19 mouse cellular contexts compared by ENCODE assay signal in the genomic region with DNA sequence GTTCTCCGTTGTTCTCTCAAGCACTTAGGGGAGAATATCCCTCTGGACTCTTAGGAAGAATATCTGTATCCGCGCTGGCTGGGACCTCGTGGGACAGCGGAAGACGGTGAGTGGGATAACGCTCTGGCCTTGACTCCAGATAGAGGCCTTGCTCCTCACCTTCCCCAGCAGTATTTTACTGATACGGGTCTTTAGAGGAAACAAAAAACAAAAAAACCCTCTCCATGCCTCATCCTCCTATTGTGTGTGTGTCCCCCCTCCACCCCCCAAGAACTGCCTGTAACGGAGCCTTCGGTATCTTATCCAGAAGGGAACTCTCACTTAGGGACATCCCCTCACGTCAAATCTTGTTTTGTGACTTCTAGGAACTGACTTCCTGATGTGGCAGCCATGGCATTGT. TPM values are rescaled to one million over a fixed set of nuclear protein-coding genes. Genes with fewer than 3 reads are reported as not detected.
DNase-seq lines count a peak whose midpoint lies in the region; ATAC-seq lines count a peak whose summit lies in the region.
"Had no signal": no experiment of that assay in that cellular context is flagged by ENCODE, and none has a peak within 500 bp of the region (broad histone marks: within the 10 kb centered on the region; RNA-seq: fewer than 3 reads in every experiment).

A gene (minus strand): TSS at position 44 of the 400 bp plus-strand sequence.

- H3K36me3 ChIP-seq in heart, embryonic 12.5 days, result no peaks in the 10 kb centered on the region
- H3K36me3 ChIP-seq in limb, embryonic 15.5 days, result no peaks in the 10 kb centered on the region
- no peaks in the 10 kb centered on the region for H3K36me3 ChIP-seq in limb, embryonic 10.5 days
- no peaks in the 10 kb centered on the region for H3K36me3 ChIP-seq in liver, embryonic 11.5 days (ENCODE audit: control insufficient read depth, insufficient read depth, low read length)
- H3K36me3 ChIP-seq in liver, embryonic 13.5 days, result no peaks in the 10 kb centered on the region
- H3K36me3 ChIP-seq in hindbrain, embryonic 13.5 days, result no peaks in the 10 kb centered on the region
- H3K36me3 ChIP-seq: forebrain, embryonic 15.5 days; G1E had no signal

- H3K27me3 ChIP-seq in heart, embryonic 12.5 days (replicated peaks), result no peaks in the 10 kb centered on the region
- H3K27me3 ChIP-seq in limb, embryonic 15.5 days, result no peaks in the 10 kb centered on the region
- no peaks in the 10 kb centered on the region for H3K27me3 ChIP-seq in limb, embryonic 10.5 days (ENCODE audit: low read depth, poor library complexity, severe bottlenecking)
- no peaks in the 10 kb centered on the region for H3K27me3 ChIP-seq in liver, embryonic 11.5 days (replicated peaks; ENCODE audit: control insufficient read depth, insufficient read depth, low read length)
- no peaks in the 10 kb centered on the region for H3K27me3 ChIP-seq in liver, embryonic 13.5 days
- H3K27me3 ChIP-seq in hindbrain, embryonic 13.5 days, result no peaks in the 10 kb centered on the region
- H3K27me3 ChIP-seq: CH12.LX; forebrain, embryonic 15.5 days; Patski had no signal

- intact Hi-C loops in heart, postnatal 10 days (cut with DNase I), result no loop called here

- H3K4me3 ChIP-seq in heart, embryonic 12.5 days, result no peak within 1 kb of the TSS
- H3K4me3 ChIP-seq in limb, embryonic 15.5 days, result no peak within 1 kb of the TSS
- H3K4me3 ChIP-seq in limb, embryonic 10.5 days, result no peak within 1 kb of the TSS
- H3K4me3 ChIP-seq in liver, embryonic 11.5 days (ENCODE audit: low read depth, low read length), result no peak within 1 kb of the TSS
- peak within 1 kb of the TSS; percentile 19; the same call in 1 of the 2 replicates for H3K4me3 ChIP-seq in liver, embryonic 13.5 days (replicated peaks)
- H3K4me3 ChIP-seq in hindbrain, embryonic 13.5 days, result no peak within 1 kb of the TSS
- H3K4me3 ChIP-seq: forebrain, embryonic 15.5 days had no signal

- no peak for DNase-seq in heart, postnatal 10 days
- DNase-seq in limb, embryonic 10.5 days (ENCODE audit: low spot score), result no peak
- no peak for DNase-seq in liver, embryonic 11.5 days (ENCODE audit: low spot score)
- DNase-seq in liver, embryonic 13.5 days, result no peak
- DNase-seq: adrenal gland, postnatal 36 days; B cell, adult 2 months; cerebellum, adult 9-10 months; gastrocnemius, postnatal 14 days; heart, adult 18-20 months; kidney, postnatal 4 days had no signal

- peaks cover 52% of the 10 kb centered on the region for H3K4me1 ChIP-seq in heart, embryonic 12.5 days (replicated peaks)
- peaks cover 21% of the 10 kb centered on the region for H3K4me1 ChIP-seq in limb, embryonic 15.5 days
- H3K4me1 ChIP-seq in limb, embryonic 10.5 days, result peaks cover 37% of the 10 kb centered on the region
- peaks cover 16% of the 10 kb centered on the region for H3K4me1 ChIP-seq in liver, embryonic 11.5 days (replicated peaks; ENCODE audit: control insufficient read depth, insufficient read depth, low read length)
- H3K4me1 ChIP-seq in liver, embryonic 13.5 days (replicated peaks), result peaks cover 23% of the 10 kb centered on the region
- H3K4me1 ChIP-seq in hindbrain, embryonic 13.5 days (replicated peaks), result peaks cover 10% of the 10 kb centered on the region; the same call in 1 of the 2 replicates
- H3K4me1 ChIP-seq: forebrain, embryonic 15.5 days had no signal

- no peaks in the 10 kb centered on the region for H3K9me3 ChIP-seq in heart, embryonic 12.5 days (replicated peaks)
- H3K9me3 ChIP-seq in limb, embryonic 15.5 days, result no peaks in the 10 kb centered on the region
- no peaks in the 10 kb centered on the region for H3K9me3 ChIP-seq in limb, embryonic 10.5 days (replicated peaks)
- H3K9me3 ChIP-seq in liver, embryonic 11.5 days (ENCODE audit: control insufficient read depth, low read length), result no peaks in the 10 kb centered on the region
- no peaks in the 10 kb centered on the region for H3K9me3 ChIP-seq in liver, embryonic 13.5 days (replicated peaks)
- H3K9me3 ChIP-seq in hindbrain, embryonic 13.5 days, result no peaks in the 10 kb centered on the region
- H3K9me3 ChIP-seq: forebrain, embryonic 15.5 days; G1E had no signal

- 0 out of 2 replicates have a peak, but pooled peaks have one; percentile 20 for ATAC-seq in heart, embryonic 12.5 days (ENCODE audit: insufficient number of reproducible peaks, low FRiP score)
- ATAC-seq in limb, embryonic 15.5 days (ENCODE audit: insufficient number of reproducible peaks, low FRiP score, low TSS enrichment, low read depth), result no peak
- 0 out of 2 replicates have a peak, but pooled peaks have one; percentile 29 for ATAC-seq in liver, embryonic 11.5 days (replicated peaks; ENCODE audit: low FRiP score)
- ATAC-seq in liver, embryonic 13.5 days (ENCODE audit: low read depth), result 0 out of 2 replicates have a peak, but pooled peaks have one; percentile 20
- ATAC-seq in hindbrain, embryonic 13.5 days (ENCODE audit: low FRiP score), result no peak
- ATAC-seq: forebrain, embryonic 15.5 days; intestine, postnatal 0 days; Patski had no signal

- H3K9ac ChIP-seq in heart, embryonic 12.5 days, result no peak within 1 kb of the TSS
- no peak within 1 kb of the TSS for H3K9ac ChIP-seq in limb, embryonic 15.5 days
- H3K9ac ChIP-seq in liver, embryonic 11.5 days (ENCODE audit: low read depth, low read length), result no peak within 1 kb of the TSS
- H3K9ac ChIP-seq in liver, embryonic 13.5 days, result no peak within 1 kb of the TSS
- H3K9ac ChIP-seq in hindbrain, embryonic 13.5 days, result no peak within 1 kb of the TSS
- H3K9ac ChIP-seq: forebrain, embryonic 15.5 days had no signal

- 47% methylated on average over 11 of the region's 11 CpGs for WGBS in heart, embryonic 12.5 days
- WGBS in limb, embryonic 15.5 days, result 90% methylated on average over 11 of the region's 11 CpGs
- 92% methylated on average over 11 of the region's 11 CpGs for WGBS in limb, embryonic 10.5 days
- 58% methylated on average over 11 of the region's 11 CpGs for WGBS in liver, embryonic 11.5 days
- WGBS in liver, embryonic 13.5 days (ENCODE audit: insufficient replicate concordance), result 50% methylated on average over 11 of the region's 11 CpGs
- 85% methylated on average over 11 of the region's 11 CpGs for WGBS in hindbrain, embryonic 13.5 days

- H3K4me2 ChIP-seq in heart, embryonic 12.5 days, result no peak within 1 kb of the TSS
- no peak within 1 kb of the TSS for H3K4me2 ChIP-seq in limb, embryonic 15.5 days
- no peak within 1 kb of the TSS for H3K4me2 ChIP-seq in liver, embryonic 11.5 days
- H3K4me2 ChIP-seq in liver, embryonic 13.5 days, result no peak within 1 kb of the TSS
- H3K4me2 ChIP-seq in hindbrain, embryonic 13.5 days, result no peak within 1 kb of the TSS
- H3K4me2 ChIP-seq: forebrain, embryonic 15.5 days had no signal

- no peak within 1 kb of the TSS for H3K27ac ChIP-seq in heart, embryonic 12.5 days (ENCODE audit: poor library complexity, severe bottlenecking)
- peak within 1 kb of the TSS; percentile 75 for H3K27ac ChIP-seq in limb, embryonic 15.5 days
- no peak within 1 kb of the TSS for H3K27ac ChIP-seq in limb, embryonic 10.5 days
- H3K27ac ChIP-seq in liver, embryonic 11.5 days (ENCODE audit: low read depth, low read length), result no peak within 1 kb of the TSS
- H3K27ac ChIP-seq in liver, embryonic 13.5 days, result no peak within 1 kb of the TSS
- no peak within 1 kb of the TSS for H3K27ac ChIP-seq in hindbrain, embryonic 13.5 days
- H3K27ac ChIP-seq: forebrain, embryonic 15.5 days; macrophage had no signal

RNA-seq across cellular contexts. Expression of the gene that starts here (rescaled TPM):
- polyA plus RNA-seq in heart, embryonic 12.5 days (2016; fragmentation: Nextera tagmentation; extraction: Ambion mirVana), result 4.5 and 5.7 TPM in 2 replicates
- under 1 TPM; 0.17 to 0.31 TPM for total RNA-seq in heart, postnatal 10 days (2021)
- polyA plus RNA-seq in limb, embryonic 15.5 days (2015; fragmentation: Nextera tagmentation; extraction: Ambion mirVana), result 0.79 and 1.2 TPM in 2 replicates
- polyA plus RNA-seq in limb, embryonic 10.5 days (2016; fragmentation: Nextera tagmentation; extraction: Ambion mirVana), result 0.84 and 0.88 TPM in 2 replicates
- 43.2 and 45.7 TPM in 2 replicates for polyA plus RNA-seq in liver, embryonic 11.5 days (2014; fragmentation: Nextera tagmentation; extraction: Ambion mirVana)
- polyA plus RNA-seq in liver, embryonic 13.5 days (2015; fragmentation: Nextera tagmentation; extraction: Ambion mirVana), result 22.1 and 23.5 TPM in 2 replicates
- polyA plus RNA-seq in hindbrain, embryonic 13.5 days (2015; fragmentation: Nextera tagmentation; extraction: Ambion mirVana), result 0.21 and 0.25 TPM in 2 replicates
- total RNA-seq: heart, adult 18-20 months had no signal
- polyA plus RNA-seq: G1E had no signal

Comparison
In these comparisons a context has a peak if more than half of its experiments do, and no peak if none do; other contexts are left out.
1. ATAC-seq: peak in heart, embryonic 12.5 days (single experiment), liver, embryonic 11.5 days (single experiment) and liver, embryonic 13.5 days (single experiment); none in limb, embryonic 15.5 days (single experiment) and hindbrain, embryonic 13.5 days (single experiment).